Mouse (Mus musculus) layer of hippocampus, adult 11-12 months (tissue): ENCODE measurements around the gene Ddx55.

Source experiments
- DNase-seq: peaks from one replicate; pipeline ENCODE4 v3.0.0; 2022; ENCODE audit warnings: low spot score

Gene Ddx55

GRCm38 (mm10) chr5:124552558-124553307 is at the start of gene Ddx55:
Gene Ddx55 (plus strand): TSS chr5:124552864.
- peak; percentile 89 for DNase-seq

DNA sequence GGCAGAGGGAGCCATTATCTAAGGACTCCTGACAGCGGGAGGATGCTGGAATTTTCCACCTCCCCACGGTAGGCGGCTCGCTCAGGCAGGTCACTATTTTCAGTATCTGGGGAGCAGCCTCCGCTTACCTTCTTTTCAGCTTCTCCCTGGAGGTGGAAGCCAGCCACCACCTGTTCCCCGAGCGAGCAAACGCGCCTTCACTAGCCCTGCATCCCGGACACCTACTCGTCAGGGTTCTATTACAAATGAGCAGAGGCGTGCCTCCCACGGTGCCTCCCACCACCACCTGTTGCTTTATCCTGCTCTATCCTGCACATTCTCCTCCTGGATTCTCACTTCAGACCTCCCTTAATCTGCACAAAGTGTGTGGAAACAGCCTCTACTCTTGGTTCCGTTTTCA is 48.9 kb upstream of the Ddx55 start:
- DNase-seq, result peak; percentile 88

DNA sequence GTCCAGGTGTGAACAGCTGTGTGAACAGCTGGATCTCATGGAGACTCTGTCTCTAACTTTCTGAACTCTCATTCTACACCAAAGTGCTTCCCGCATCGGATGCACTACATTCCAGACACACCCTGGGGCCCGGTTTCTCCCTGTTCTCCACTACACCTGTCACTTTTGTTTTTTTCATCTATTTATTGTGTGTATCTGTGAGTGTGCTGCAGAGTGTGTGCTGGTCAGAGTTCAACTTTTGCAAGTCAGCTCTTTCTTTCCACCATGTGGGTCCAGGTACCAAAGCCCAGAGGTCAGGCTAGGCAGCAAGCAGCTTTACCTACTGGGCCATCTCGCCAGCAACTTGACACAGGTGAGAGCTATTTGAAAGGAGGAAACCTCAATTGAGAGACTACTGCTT is 47.4 kb upstream of the Ddx55 start:
- no peak for DNase-seq

GRCm38 (mm10) chr5:124506731-124507359 is 45.8 kb upstream of the Ddx55 start:
- no peak for DNase-seq

GRCm38 (mm10) chr5:124509200-124509599 is 43.5 kb upstream of the Ddx55 start:
- DNase-seq, result no peak

GRCm38 (mm10) chr5:124509742-124510237 is 42.9 kb upstream of the Ddx55 start:
- no peak for DNase-seq

DNA sequence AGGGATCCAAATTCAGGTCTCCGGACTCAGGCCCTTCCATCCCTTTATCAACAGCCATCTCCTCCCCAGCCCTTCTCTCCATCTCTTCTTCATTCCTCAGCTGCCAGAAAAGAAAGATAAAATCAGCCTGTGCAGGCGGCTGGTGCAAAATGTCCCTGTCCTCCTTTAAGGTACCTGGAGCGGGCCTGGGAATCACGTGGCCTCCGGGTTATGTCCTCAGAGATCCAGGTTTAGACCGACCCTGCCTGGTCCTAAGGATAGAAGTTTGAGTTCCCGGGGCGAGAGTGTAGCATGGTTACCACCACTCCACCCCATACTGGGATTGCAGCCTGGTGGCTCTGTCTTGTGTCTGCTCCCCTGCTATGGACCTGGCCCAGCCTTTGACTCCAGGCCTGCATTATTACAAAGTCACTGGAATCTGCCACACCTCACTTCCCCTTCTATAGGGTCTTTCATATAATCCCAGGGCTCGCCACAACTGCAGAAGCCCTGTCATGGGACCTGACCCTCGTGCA is 42.1 kb upstream of the Ddx55 start:
- no peak for DNase-seq

GRCm38 (mm10) chr5:124515789-124516188 is 36.9 kb upstream of the Ddx55 start:
- no peak for DNase-seq

- DNase-seq, result peak; percentile 82
Measured at GRCm38 (mm10) chr5:124518648-124519047, 34.0 kb upstream of the Ddx55 start.

GRCm38 (mm10) chr5:124521588-124521987 is 31.1 kb upstream of the Ddx55 start:
- DNase-seq, result no peak

DNA sequence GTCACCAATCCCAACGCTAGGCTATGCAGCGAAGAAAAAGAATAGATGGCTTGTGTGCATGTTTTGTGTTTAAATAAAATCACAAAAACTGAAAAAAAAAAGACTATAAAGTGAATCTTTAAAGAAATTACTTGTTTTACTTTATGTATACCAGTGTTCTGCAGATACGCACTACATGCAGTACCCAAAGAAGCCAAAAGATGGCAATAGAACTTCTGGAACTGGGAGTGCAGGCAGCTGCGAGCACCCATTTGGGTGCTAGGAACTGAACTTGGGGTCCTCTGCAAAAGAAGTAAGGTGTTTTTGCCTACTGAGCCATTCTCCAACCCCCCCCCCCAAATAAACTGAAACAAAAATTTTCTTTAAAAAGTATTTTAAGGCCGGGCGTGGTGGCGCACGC is 29.6 kb upstream of the Ddx55 start:
- no peak for DNase-seq

DNA sequence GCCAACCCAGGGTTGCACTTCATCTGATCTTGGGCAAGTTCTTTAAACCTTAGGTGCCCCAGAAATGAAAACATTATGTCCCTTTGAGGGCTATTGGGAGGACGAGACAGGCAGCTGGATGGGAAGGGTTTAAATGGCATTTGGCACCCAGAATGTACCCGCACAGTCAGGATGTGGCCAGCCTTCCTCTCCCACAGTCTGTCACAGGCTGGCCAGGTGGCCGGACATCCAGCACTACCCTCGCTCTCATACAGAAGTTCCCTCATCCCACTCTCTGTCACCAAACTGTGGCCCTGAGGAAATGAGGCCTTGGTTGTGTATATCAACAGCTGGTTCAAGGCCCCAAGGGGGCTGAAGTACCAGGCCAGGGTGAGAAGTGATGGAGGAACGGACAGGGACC is 27.7 kb upstream of the Ddx55 start:
- DNase-seq, result no peak

DNA sequence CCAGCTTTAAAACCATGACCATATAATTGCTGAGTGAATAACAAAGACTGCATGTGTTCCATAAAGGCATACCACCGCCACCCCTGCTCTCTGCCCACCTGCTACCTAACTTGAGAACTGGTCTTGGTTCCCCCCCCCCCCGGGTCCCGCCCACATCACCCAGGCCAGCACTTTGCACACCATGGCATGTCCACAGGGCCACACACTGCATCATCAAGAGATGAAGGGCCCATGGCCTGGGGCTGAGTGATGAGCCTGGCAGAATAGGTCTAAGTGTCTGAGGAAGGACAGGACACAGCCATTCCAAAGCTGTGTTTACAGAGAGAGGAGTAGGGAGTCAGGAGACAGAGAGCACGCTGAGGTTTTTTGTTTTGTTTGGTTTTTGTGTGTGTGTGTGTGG is 24.3 kb upstream of the Ddx55 start:
- no peak for DNase-seq

DNA sequence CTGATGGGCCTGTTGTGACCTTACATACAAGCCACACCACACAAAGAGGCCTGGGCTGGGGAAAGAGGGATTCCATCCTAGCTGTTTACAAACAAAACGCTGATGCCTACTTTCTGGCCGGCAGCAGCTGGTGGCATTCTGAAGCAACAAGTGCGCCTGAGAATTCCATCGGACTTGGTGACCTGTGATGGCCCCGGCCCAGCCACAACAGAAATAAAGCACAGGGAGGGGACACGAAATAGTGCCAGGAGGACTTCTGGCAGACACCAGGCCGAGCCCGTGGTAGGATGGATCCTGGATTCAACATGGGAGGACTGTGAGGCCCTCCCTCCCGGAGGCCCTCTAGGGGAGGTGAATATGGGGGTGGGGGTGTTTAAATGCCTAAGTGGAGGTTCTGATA is 23.9 kb upstream of the Ddx55 start:
- DNase-seq, result no peak

DNA sequence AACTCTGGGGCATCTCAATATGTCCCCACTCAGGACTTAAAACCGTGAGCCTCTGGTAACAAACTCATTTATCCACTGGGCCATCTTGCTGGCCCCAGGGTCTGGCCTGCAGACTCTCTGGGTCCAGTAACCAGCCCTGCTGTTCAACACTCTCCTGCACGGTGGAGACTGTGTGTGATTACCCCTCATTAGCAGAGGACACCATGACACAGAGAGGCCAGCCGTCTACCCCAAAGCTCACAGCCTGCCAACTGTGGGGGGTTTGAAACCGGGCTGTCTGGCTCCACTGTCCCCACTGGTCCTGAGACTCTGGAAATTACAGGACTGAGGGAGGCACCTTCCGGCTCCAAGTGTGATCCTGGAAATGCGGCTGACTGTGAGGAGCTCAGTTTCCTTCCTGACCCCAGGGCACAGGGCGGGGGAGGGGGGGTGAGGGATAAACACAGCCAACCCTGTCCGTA is 23.4 kb upstream of the Ddx55 start:
- DNase-seq, result no peak

DNA sequence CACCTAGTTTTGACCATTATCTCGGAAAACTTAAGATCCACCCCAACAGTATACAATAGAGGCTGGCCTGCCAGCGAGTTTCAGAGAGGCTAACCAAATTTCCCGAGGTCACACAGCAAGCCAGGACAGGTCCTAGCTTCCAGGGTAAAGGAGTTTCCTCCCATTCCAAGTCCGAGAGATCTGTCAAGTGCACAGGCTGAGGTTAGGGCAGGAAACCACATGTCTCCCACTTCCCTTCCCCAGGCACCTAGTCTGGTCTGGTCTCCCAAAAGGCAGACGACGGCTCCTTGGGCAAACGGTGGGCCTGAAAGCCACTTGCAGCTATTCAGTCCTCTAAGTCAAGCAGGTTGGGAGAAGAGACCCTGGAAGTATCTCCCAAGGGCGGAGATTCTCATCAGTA is 23.0 kb upstream of the Ddx55 start:
- no peak for DNase-seq

DNA sequence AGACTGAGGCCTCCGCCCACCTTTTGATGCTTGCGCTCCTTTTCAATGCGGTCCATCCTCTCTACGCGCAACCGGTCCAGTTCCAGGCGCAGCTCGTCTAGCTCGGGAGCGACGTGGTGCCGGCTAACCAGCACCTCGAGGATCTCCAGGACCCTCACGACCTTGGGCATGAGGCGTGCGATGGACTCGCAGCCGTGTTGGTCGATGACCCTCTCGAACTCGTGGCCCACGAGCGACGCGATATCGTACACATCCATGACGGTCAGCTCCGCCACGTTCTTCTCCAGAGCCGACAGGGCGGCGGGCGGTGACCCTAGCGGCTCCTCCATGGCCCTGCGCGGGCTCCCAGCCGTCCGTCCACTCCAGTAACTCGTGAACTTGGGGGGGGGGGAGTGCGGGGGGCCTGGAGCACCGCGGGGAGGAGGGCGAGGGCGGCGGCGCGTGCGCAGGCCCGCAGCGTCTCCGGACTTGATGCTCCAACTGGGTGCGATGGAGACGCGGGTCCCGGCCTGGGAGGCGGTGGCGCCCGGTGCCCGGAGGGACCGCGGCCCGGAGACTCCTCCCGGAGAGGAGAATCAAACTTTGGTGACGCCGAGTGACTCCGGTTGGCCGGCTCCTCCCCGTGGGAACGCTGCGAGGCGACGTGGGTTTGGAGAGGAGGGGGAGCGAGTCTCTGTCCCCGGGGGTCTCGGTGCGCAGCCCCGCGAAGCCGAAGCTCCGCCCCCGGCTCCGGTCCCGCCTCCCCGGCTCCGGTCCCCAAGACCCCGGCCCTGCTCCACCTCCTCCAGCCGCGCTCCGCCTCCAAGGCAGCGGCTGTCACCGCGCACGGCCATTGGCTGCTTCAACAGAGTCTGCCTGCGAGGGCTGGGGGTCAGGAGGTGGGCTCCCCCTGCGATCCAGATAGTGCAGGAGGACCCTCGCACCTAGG is 21.7 kb upstream of the Ddx55 start, which contains the start of gene Rilpl1:
Rilpl1 (minus strand) TSS at position 737 of the 928 bp plus-strand sequence.
- peak; percentile 75 for DNase-seq

DNA sequence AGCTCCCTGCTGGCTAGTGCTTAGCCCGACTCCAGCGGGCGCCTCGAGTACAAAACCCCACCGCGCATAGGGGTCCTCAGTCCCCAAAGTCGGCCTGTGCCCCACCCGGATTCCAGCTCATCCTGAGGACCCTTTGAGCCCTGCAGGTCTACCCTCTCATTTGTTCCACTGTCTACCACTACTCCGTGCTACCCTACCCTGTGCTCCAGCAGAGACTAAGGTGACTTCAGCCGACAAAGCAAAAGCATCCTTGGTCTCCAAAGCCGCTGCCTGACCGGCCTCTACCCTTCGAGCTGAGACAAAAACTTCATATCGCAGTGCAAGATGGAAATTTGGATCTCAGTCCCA is 21.1 kb upstream of the Ddx55 start:
- no peak for DNase-seq

GRCm38 (mm10) chr5:124532451-124532850 is 20.2 kb upstream of the Ddx55 start:
- DNase-seq, result no peak

DNA sequence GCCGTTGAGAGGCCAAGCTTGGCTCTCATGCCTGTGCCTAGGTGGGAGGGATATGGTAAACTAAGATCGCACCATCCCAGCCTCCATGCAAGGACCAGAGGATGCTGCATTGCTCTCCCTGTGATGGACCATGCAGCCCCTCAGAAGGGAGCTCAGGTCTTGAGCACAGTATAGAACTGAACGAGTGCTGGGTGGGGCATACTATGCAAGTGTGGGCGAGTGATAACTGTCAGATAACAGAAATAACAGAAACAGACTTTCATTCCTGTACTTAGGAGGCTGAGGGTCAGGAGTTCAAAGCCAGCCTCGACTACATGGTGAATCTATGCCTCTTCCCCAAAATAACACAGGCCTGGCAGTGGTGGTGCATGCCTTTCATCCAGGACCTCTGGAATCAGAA is 17.6 kb upstream of the Ddx55 start:
- DNase-seq, result no peak

DNA sequence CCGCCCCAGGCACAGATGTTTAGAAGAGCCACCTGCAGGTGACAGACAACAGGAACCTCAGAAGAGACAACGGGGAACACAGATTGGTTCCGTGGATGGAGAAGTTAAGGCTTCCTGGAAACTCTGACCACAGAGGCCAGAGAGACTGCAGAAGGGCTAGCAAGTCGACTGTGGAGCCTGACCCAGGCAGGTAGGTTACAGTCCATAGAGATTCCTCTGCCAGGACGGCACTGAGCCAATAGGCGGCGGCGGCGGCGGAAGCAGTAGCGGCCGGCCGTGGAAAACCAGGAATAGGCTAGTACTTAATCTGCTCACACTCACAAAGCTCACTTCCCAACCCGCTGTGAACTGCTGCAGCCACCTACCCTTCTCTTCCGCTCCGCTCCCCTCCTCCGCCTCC is 15.9 kb upstream of the Ddx55 start:
- no peak for DNase-seq
